Mouse (Mus musculus): ENCODE data around the gene Tnf. TPM values are rescaled to one million over a fixed set of nuclear protein-coding genes. Genes with fewer than 3 reads are reported as not detected.

The Tnf gene
- total and polyA plus RNA-seq, 3 experiments = 18.8 to 25.2 (median 20.8) TPM

DNA sequence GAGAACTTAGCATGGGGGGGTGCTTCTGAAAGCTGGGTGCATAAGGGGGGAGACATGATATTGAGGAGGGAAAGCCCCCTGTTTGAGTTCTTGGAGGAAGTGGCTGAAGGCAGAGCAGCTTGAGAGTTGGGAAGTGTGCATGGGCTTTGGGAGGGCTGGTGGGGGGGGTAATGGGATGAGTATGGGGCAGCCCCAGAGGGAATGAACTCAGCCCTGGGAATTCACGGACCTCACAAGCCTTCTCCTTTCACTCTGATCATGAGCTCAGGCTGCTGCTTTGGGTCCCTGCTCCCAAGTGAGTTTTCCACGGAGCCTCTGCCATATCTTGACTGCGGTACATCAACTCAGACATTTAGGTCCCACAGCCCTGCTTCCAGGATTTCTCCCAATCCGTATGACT lies 635 bp upstream of the Tnf start:
- Histone ChIP-seq H3K36me3 (replicated peaks in 1 of 2; ENCODE audit: control insufficient read depth in 1 of 2, insufficient read depth in 1 of 2, low read length in 1 of 2) (peaks cover 3 to 15% of the 10 kb centered on the region in 2 experiments), H3K4me2 (ENCODE audit: insufficient read depth, low read depth, poor library complexity, severe bottlenecking) (peak overlapping the region; percentile 95), H3K9me3 (replicated peaks; ENCODE audit: low read length) (no peaks in the 10 kb centered on the region), H3K79me2 (replicated peaks; ENCODE audit: control insufficient read depth, extremely low read depth, insufficient read depth, poor library complexity, severe bottlenecking) (peaks cover 28% of the 10 kb centered on the region), H3K4me3 (replicated peaks in 1 of 3; ENCODE audit: low read depth in 2 of 3, low read length in 2 of 3, poor library complexity in 1 of 3) (peak overlapping the region in 2 of 3 experiments; percentile 73 to 92), H3K27me3 (replicated peaks) (no peaks in the 10 kb centered on the region), H3K4me1 (ENCODE audit: control insufficient read depth in 1 of 2, insufficient read depth in 2 of 2) (peaks cover 17 to 68% of the 10 kb centered on the region in 2 experiments; a peak in 3 of 4 replicates), H3K9ac (ENCODE audit: insufficient read depth, low read depth) (peak overlapping the region; percentile 83), H3K27ac (ENCODE audit: insufficient read depth, low read depth) (0 out of 2 replicates have a peak overlapping the region, but pooled peaks have one; percentile 67)
- dilution Hi-C loops (cut with MboI; ENCODE audit: extremely low pct_ligation_motif_present, extremely low pct_unique_long_range_greater_than_20kb, low sequenced_read_pairs) = no loop called here
- DNase-seq (ENCODE audit: extremely low read depth) = no peak
- TF ChIP-seq NRF1 (IDR thresholded peaks at IDR 0.05; ENCODE audit: low read depth, low read length) = no peak
- TF ChIP-seq ZMIZ1 (IDR thresholded peaks at IDR 0.05; ENCODE audit: low read depth, low read length) = no peak
- TF ChIP-seq SMC3 (IDR thresholded peaks at IDR 0.05; ENCODE audit: low read depth, low read length) = no peak
- no peak for TF ChIP-seq POLR2AphosphoS2 (IDR thresholded peaks at IDR 0.05; ENCODE audit: low read depth, low read length)
- no peak for TF ChIP-seq MAZ (IDR thresholded peaks at IDR 0.05; ENCODE audit: low read depth, low read length)
- TF ChIP-seq CTCF (conservative IDR thresholded peaks at IDR 0.05 in 1 of 2, IDR thresholded peaks at IDR 0.05 in 1 of 2; ENCODE audit: low read depth in 2 of 2, low read length in 2 of 2) = no peak
- TF ChIP-seq MXI1 (IDR thresholded peaks at IDR 0.05; ENCODE audit: low read depth, low read length) = no peak
- no peak for TF ChIP-seq RCOR1 (conservative IDR thresholded peaks at IDR 0.05; ENCODE audit: low read depth, low read length)
- TF ChIP-seq CHD1 (IDR thresholded peaks at IDR 0.05; ENCODE audit: low read depth, low read length) = no peak
- TF ChIP-seq TBP (conservative IDR thresholded peaks at IDR 0.05; ENCODE audit: low read depth, low read length) = no peak
- TF ChIP-seq IRF4 (IDR thresholded peaks at IDR 0.05; ENCODE audit: low read depth, low read length) = no peak
- no peak for TF ChIP-seq JUN (IDR thresholded peaks at IDR 0.05; ENCODE audit: insufficient read depth, low read depth, low read length)
- TF ChIP-seq JUND (conservative IDR thresholded peaks at IDR 0.05; ENCODE audit: low read depth, low read length) = no peak
- no peak for TF ChIP-seq NELFE (IDR thresholded peaks at IDR 0.05; ENCODE audit: low read depth, low read length)
- TF ChIP-seq GABPA (IDR thresholded peaks at IDR 0.05; ENCODE audit: insufficient replicate concordance, low read depth, low read length) = no peak
- no peak for TF ChIP-seq SIN3A (IDR thresholded peaks at IDR 0.05; ENCODE audit: low read length)
- TF ChIP-seq ZNF384 (IDR thresholded peaks at IDR 0.05; ENCODE audit: low read depth, low read length) = no peak
- TF ChIP-seq CHD2 (IDR thresholded peaks at IDR 0.05; ENCODE audit: low read length) = no peak
- TF ChIP-seq MYC (IDR thresholded peaks at IDR 0.05; ENCODE audit: low read depth, low read length) = no peak
- TF ChIP-seq MEF2A (IDR thresholded peaks at IDR 0.05; ENCODE audit: borderline replicate concordance, low read depth, low read length) = no peak
- in situ Hi-C loops (cut with MboI; ENCODE audit: low pct_ligation_motif_present, low pct_unique_long_range_greater_than_20kb, low sequenced_read_pairs) = no loop called here

DNA sequence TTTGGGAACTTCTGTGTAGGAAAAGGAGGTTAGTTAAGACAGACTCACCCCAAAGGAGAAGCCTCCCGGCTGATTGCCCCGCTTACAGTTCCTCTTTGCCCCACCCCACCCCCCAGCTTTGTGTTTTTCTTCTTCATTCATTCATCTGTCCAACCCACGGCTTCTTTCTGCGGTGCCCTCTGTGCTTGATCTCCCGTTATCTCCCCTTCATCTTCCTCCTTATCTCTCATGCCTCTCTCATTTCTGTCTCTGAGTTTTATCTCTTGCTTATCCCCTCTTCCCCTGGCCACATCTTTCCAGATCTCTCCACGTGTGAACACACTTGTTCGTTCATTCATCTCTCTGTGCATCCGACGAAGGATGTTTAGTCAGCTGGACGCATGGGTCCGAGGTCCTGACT lies 679 bp downstream of the Tnf start:
- dilution Hi-C loops (cut with MboI; ENCODE audit: extremely low pct_ligation_motif_present, extremely low pct_unique_long_range_greater_than_20kb, low sequenced_read_pairs) = no loop called here
- H3K27ac ChIP-seq (ENCODE audit: insufficient read depth, low read depth) = peak overlapping the region; percentile 78
- H3K4me1 ChIP-seq (ENCODE audit: control insufficient read depth in 1 of 2, insufficient read depth in 2 of 2) = peaks cover 17 to 60% of the 10 kb centered on the region in 2 experiments; a peak in 3 of 4 replicates
- no peak for TF ChIP-seq USF2 (conservative IDR thresholded peaks at IDR 0.05; ENCODE audit: low read depth, low read length)
- no peak for TF ChIP-seq RAD21 (IDR thresholded peaks at IDR 0.05; ENCODE audit: low read depth, low read length)
- 0 out of 2 replicates have a peak, but pooled peaks have one; percentile 25 for TF ChIP-seq CHD1 (IDR thresholded peaks at IDR 0.05; ENCODE audit: low read depth, low read length)
- TF ChIP-seq HCFC1 (IDR thresholded peaks at IDR 0.05; ENCODE audit: low read depth, low read length) = no peak
- no peak for TF ChIP-seq ZNF384 (IDR thresholded peaks at IDR 0.05; ENCODE audit: low read depth, low read length)
- no peak for TF ChIP-seq CTCF (conservative IDR thresholded peaks at IDR 0.05 in 1 of 2, IDR thresholded peaks at IDR 0.05 in 1 of 2; ENCODE audit: low read depth in 2 of 2, low read length in 2 of 2)
- TF ChIP-seq KAT2A (IDR thresholded peaks at IDR 0.05; ENCODE audit: insufficient replicate concordance, low read length) = no peak
- TF ChIP-seq JUND (conservative IDR thresholded peaks at IDR 0.05; ENCODE audit: low read depth, low read length) = no peak
- TF ChIP-seq E2F4 (IDR thresholded peaks at IDR 0.05; ENCODE audit: insufficient replicate concordance, low read depth, low read length) = no peak
- peak; percentile 69 for TF ChIP-seq MXI1 (IDR thresholded peaks at IDR 0.05; ENCODE audit: low read depth, low read length)
- TF ChIP-seq CHD2 (IDR thresholded peaks at IDR 0.05; ENCODE audit: low read length) = no peak
- TF ChIP-seq UBTF (IDR thresholded peaks at IDR 0.05; ENCODE audit: low read depth, low read length) = no peak
- peak; percentile 19; the same call in 1 of the 2 replicates for TF ChIP-seq MEF2A (IDR thresholded peaks at IDR 0.05; ENCODE audit: borderline replicate concordance, low read depth, low read length)
- no peak for TF ChIP-seq GABPA (IDR thresholded peaks at IDR 0.05; ENCODE audit: insufficient replicate concordance, low read depth, low read length)
- TF ChIP-seq ELF1 (IDR thresholded peaks at IDR 0.05; ENCODE audit: low read depth, low read length) = no peak
- peak; percentile 47; the same call in 1 of the 2 replicates for TF ChIP-seq MAX (IDR thresholded peaks at IDR 0.05; ENCODE audit: low read length)
- TF ChIP-seq TCF12 (IDR thresholded peaks at IDR 0.05; ENCODE audit: low read depth, low read length) = no peak
- no peak for TF ChIP-seq ETS1 (conservative IDR thresholded peaks at IDR 0.05; ENCODE audit: low read depth, low read length)
- no peak for TF ChIP-seq ZMIZ1 (IDR thresholded peaks at IDR 0.05; ENCODE audit: low read depth, low read length)
- no peak for TF ChIP-seq TBP (conservative IDR thresholded peaks at IDR 0.05; ENCODE audit: low read depth, low read length)
- TF ChIP-seq POLR2AphosphoS2 (IDR thresholded peaks at IDR 0.05; ENCODE audit: low read depth, low read length) = no peak
- H3K27me3 ChIP-seq (replicated peaks) = no peaks in the 10 kb centered on the region
- no peak for DNase-seq (ENCODE audit: extremely low read depth)
- in situ Hi-C loops (cut with MboI; ENCODE audit: low pct_ligation_motif_present, low pct_unique_long_range_greater_than_20kb, low sequenced_read_pairs) = no loop called here
- H3K9ac ChIP-seq (ENCODE audit: insufficient read depth, low read depth) = peak overlapping the region; percentile 83
- peak overlapping the region; percentile 68 to 92 (median 73) for H3K4me3 ChIP-seq (replicated peaks in 1 of 3; ENCODE audit: low read depth in 2 of 3, low read length in 2 of 3, poor library complexity in 1 of 3)
- peak overlapping the region; percentile 95 for H3K4me2 ChIP-seq (ENCODE audit: insufficient read depth, low read depth, poor library complexity, severe bottlenecking)
- no peaks in the 10 kb centered on the region for H3K9me3 ChIP-seq (replicated peaks; ENCODE audit: low read length)
- peaks cover 3 to 15% of the 10 kb centered on the region in 2 experiments for H3K36me3 ChIP-seq (replicated peaks in 1 of 2; ENCODE audit: control insufficient read depth in 1 of 2, insufficient read depth in 1 of 2, low read length in 1 of 2)
- H3K79me2 ChIP-seq (replicated peaks; ENCODE audit: control insufficient read depth, extremely low read depth, insufficient read depth, poor library complexity, severe bottlenecking) = peaks cover 28% of the 10 kb centered on the region

All from CH12.LX (cell line).